Mouse (Mus musculus) liver, embryonic 14.5 days (tissue): ENCODE results near the gene Rragd.

ENCODE experiments used
- CTCF ChIP-seq: IDR thresholded peaks from 2 replicates; pipeline ENCODE4 v1.5.1; 2016; ENCODE audit warnings: antibody characterized with exemption, low read depth, control low read depth
- EP300 ChIP-seq: IDR thresholded peaks from 2 replicates; pipeline ENCODE4 v1.6.1; 2016; ENCODE audit warnings: antibody characterized with exemption, low read depth

- TF ChIP-seq CTCF (no peak), EP300 (no peak)
Observed at GRCm38 (mm10) chr4:32981617-32982016, 1.2 kb upstream of the Rragd start.
